Mouse (Mus musculus): ENCODE measurements around the gene Dlst. TPM values are rescaled to one million over a fixed set of nuclear protein-coding genes. Genes with fewer than 3 reads are reported as not detected.

Dlst gene
- total and polyA plus RNA-seq, 3 experiments, result 163 to 376 (median 230) TPM

DNA sequence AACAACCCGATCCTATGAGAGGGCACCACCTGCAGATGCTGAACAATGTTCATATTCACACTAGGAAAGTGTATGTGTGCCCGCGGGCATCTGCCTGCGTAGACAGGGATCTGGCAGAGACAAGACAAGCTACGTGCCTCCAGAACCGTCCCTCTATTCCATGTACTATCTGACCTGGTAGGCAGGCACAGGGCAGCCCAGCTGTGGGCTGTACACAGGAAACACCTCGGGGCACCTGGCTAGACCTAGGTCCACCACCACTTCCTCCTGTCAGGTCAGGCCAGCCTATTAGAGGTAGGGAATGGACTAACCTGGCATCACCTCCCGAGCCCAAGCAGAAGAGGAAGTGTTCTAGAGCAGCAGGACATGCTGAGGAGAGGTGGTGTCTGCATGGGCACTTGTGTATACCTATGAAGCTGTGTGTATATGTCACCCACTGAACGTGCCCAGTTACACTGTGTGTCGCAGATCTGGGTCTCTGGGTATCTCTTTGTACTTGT, 67.2 kb downstream of the Dlst start, which contains the start of gene Pgf:
Pgf (minus strand) TSS at position 51 of the 500 bp plus-strand sequence.
- Histone ChIP-seq H3K4me1 (ENCODE audit: control insufficient read depth in 1 of 2, insufficient read depth in 2 of 2, low read length in 2 of 2) (peaks cover 3 to 11% of the 10 kb centered on the region in 2 experiments; a peak in 3 of 4 replicates), H3K27ac (ENCODE audit: control insufficient read depth, low read depth, low read length) (no peak within 1 kb of the TSS), H3K27me3 (ENCODE audit: control insufficient read depth in 1 of 2, insufficient read depth in 2 of 2, low read length in 2 of 2) (peaks cover 0 to 3% of the 10 kb centered on the region in 2 experiments; a peak in 2 of 4 replicates), H3K9ac (ENCODE audit: control insufficient read depth, low read depth, low read length, poor library complexity, severe bottlenecking) (peak within 1 kb of the TSS; percentile 52), H3K79me2 (ENCODE audit: control insufficient read depth, insufficient read depth, low read length, poor library complexity) (no peaks in the 10 kb centered on the region), H3K4me3 (ENCODE audit: control insufficient read depth in 1 of 2, insufficient read depth in 1 of 2, low read depth in 2 of 2, low read length in 2 of 2) (peak within 1 kb of the TSS; percentile 44 to 56), H3K9me3 (replicated peaks; ENCODE audit: insufficient read depth, low read length) (no peaks in the 10 kb centered on the region), H3K36me3 (ENCODE audit: control insufficient read depth in 1 of 2, insufficient read depth in 2 of 2, low read length in 2 of 2) (no peaks in the 10 kb centered on the region)
- TF ChIP-seq NELFE (IDR thresholded peaks at IDR 0.05; ENCODE audit: low read depth, low read length) (no peak), MYC (IDR thresholded peaks at IDR 0.05; ENCODE audit: low read depth, low read length) (no peak), TCF12 (IDR thresholded peaks at IDR 0.05; ENCODE audit: low read depth, low read length) (no peak), MXI1 (IDR thresholded peaks at IDR 0.05; ENCODE audit: low read depth, low read length) (no peak), UBTF (IDR thresholded peaks at IDR 0.05; ENCODE audit: borderline replicate concordance, insufficient read depth, low read depth, low read length) (no peak), SMC3 (IDR thresholded peaks at IDR 0.05; ENCODE audit: low read depth, low read length) (no peak), ZC3H11A (IDR thresholded peaks at IDR 0.05; ENCODE audit: low read depth, low read length) (no peak), ETS1 (IDR thresholded peaks at IDR 0.05; ENCODE audit: low read depth, low read length) (no peak), HCFC1 (IDR thresholded peaks at IDR 0.05; ENCODE audit: low read depth, low read length) (no peak), MAFK (IDR thresholded peaks at IDR 0.05; ENCODE audit: borderline replicate concordance, low read depth, low read length) (no peak), RAD21 (IDR thresholded peaks at IDR 0.05; ENCODE audit: low read depth, low read length) (no peak)
- DNase-seq (ENCODE audit: low read depth, low spot score), result peak; percentile 35

GRCm38 (mm10) chr12:85178294-85178693, 67.7 kb downstream of the Dlst start:
- H3K9ac ChIP-seq (ENCODE audit: control insufficient read depth, low read depth, low read length, poor library complexity, severe bottlenecking), result no peak overlapping the region
- H3K4me3 ChIP-seq (ENCODE audit: control insufficient read depth in 1 of 2, insufficient read depth in 1 of 2, low read depth in 2 of 2, low read length in 2 of 2), result no peak overlapping the region
- TF ChIP-seq RCOR1 (IDR thresholded peaks at IDR 0.05; ENCODE audit: low read depth, low read length), result no peak
- TF ChIP-seq MAZ (IDR thresholded peaks at IDR 0.05; ENCODE audit: low read depth, low read length), result no peak
- TF ChIP-seq E2F4 (IDR thresholded peaks at IDR 0.05; ENCODE audit: borderline replicate concordance, low read depth, low read length), result no peak
- no peak for TF ChIP-seq MEF2A (IDR thresholded peaks at IDR 0.05; ENCODE audit: extremely low read depth, insufficient replicate concordance, low read depth, low read length, poor library complexity, severe bottlenecking)
- no peak for TF ChIP-seq UBTF (IDR thresholded peaks at IDR 0.05; ENCODE audit: borderline replicate concordance, insufficient read depth, low read depth, low read length)
- no peak for TF ChIP-seq ZMIZ1 (IDR thresholded peaks at IDR 0.05; ENCODE audit: low read depth, low read length)
- TF ChIP-seq POLR2AphosphoS2 (IDR thresholded peaks at IDR 0.05; ENCODE audit: low read length), result no peak
- TF ChIP-seq NRF1 (IDR thresholded peaks at IDR 0.05; ENCODE audit: insufficient read depth, low read depth, low read length, poor library complexity, severe bottlenecking), result no peak
- no peak for TF ChIP-seq USF1 (IDR thresholded peaks at IDR 0.05; ENCODE audit: low read depth, low read length)
- TF ChIP-seq TCF12 (IDR thresholded peaks at IDR 0.05; ENCODE audit: low read depth, low read length), result no peak
- no peak for TF ChIP-seq ZNF384 (IDR thresholded peaks at IDR 0.05; ENCODE audit: low read depth, low read length)
- TF ChIP-seq NELFE (IDR thresholded peaks at IDR 0.05; ENCODE audit: low read depth, low read length), result no peak
- no peak for TF ChIP-seq MYC (IDR thresholded peaks at IDR 0.05; ENCODE audit: low read depth, low read length)
- TF ChIP-seq ZC3H11A (IDR thresholded peaks at IDR 0.05; ENCODE audit: low read depth, low read length), result no peak
- no peaks in the 10 kb centered on the region for H3K9me3 ChIP-seq (replicated peaks; ENCODE audit: insufficient read depth, low read length)
- H3K27ac ChIP-seq (ENCODE audit: control insufficient read depth, low read depth, low read length), result no peak overlapping the region
- peaks cover 0 to 3% of the 10 kb centered on the region in 2 experiments; a peak in 2 of 4 replicates for H3K27me3 ChIP-seq (ENCODE audit: control insufficient read depth in 1 of 2, insufficient read depth in 2 of 2, low read length in 2 of 2)
- no peaks in the 10 kb centered on the region for H3K36me3 ChIP-seq (ENCODE audit: control insufficient read depth in 1 of 2, insufficient read depth in 2 of 2, low read length in 2 of 2)
- DNase-seq (ENCODE audit: low read depth, low spot score), result no peak
- H3K79me2 ChIP-seq (ENCODE audit: control insufficient read depth, insufficient read depth, low read length, poor library complexity), result no peaks in the 10 kb centered on the region
- H3K4me1 ChIP-seq (ENCODE audit: control insufficient read depth in 1 of 2, insufficient read depth in 2 of 2, low read length in 2 of 2), result peaks cover 3 to 14% of the 10 kb centered on the region in 2 experiments; a peak in 3 of 4 replicates
